Mouse (Mus musculus): ENCODE measurements around the gene Abca6. TPM values are rescaled to one million over a fixed set of nuclear protein-coding genes. Genes with fewer than 3 reads are reported as not detected.

The Abca6 gene
- not detected for polyA plus RNA-seq (2017; shearing (Covaris generic))

GRCm38 (mm10) chr11:110251534-110251933, at the start of gene Abca6:
Gene Abca6 (minus strand): TSS chr11:110251776.
- no peak for ATAC-seq

- ATAC-seq: no peak
Observed at GRCm38 (mm10) chr11:110297917-110298533, 46.4 kb upstream of the Abca6 start.

DNA sequence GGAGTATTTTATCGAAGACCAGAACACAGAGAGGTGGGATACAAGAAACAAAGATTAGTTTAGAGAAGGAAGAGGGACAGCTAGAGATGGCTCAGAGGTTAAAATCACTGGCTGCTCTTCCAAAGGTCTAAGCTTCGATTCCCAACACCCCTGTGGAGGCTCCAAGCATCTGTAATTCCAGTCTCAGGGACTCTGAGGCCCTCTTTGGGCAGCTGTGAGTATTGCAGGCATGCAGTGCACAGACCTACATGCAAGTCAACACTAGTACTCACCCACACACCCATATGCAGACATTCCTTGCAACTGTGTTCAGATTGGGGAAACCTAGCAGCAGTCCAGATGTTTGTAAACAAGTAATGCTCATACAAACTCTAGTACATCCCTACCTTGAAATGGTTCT, 39.0 kb upstream of the Abca6 start:
- no peak for ATAC-seq

DNA sequence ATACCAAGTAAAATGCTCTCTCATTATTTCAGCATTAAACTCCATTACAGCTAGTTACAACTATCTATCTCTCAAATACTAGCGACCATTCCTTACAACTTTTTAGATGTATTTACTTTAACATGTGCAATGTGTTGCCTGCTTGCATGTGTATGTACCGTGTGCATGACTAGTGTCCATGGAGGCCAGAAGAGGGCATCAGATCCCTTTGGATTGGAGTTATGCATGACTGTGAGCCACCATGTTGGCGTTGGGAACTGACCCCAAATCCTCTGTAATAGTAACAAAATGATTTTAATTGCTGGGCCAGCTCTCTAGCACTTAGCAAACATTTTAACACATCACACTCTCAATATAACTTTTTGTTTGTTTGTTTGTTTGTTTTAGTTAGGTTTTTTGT, 36.8 kb upstream of the Abca6 start:
- ATAC-seq: no peak

- no peak for ATAC-seq
Observed at GRCm38 (mm10) chr11:110287694-110288093, 36.1 kb upstream of the Abca6 start.

DNA sequence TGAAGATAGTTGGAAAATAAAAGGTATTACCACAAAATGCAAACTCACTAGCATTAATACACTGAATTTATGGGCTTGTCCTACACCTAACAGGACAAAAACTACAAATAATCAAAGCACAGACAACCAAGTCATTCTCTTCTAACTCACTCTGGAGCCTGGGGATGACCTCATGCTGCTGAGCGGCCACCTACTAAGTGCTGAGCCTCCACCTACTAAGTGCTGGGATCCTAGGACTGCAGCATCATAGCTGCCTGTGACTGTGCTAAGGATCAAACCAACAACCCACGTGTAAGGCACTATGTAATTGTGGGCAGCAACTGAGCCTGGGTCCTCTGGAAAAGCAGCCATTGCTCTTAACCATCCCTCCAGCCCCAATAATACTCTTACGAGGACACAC, 34.8 kb upstream of the Abca6 start:
- ATAC-seq: no peak

GRCm38 (mm10) chr11:110284849-110285248, 33.3 kb upstream of the Abca6 start:
- ATAC-seq: no peak

DNA sequence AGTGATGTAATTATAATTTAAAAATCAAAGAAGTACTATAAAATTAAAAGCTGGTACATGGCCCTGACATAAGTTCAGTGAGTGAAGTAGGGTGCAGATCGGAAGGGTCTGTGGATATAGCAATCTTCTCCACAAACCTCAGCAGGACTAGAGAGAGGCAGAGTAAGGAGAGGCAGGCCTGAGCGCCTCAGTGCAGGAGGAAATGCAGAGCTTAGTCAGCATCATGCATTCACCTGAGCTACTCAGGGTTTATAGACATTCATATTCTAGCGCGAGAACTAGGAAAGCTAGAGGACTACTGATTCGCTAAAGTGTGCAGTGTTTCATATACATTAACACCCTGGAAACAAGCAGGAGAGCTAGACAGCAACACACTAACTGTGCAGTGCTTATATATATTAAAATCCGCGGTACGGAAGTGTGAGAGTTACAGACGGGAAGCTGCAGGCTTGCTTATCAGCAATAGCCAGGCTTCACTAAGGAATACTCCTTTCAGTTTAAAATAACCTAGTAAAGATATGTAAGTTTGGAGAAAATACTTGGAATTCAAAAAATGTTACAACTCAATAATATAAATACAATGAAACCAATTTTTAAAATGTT, 32.7 kb upstream of the Abca6 start:
- no peak for ATAC-seq

DNA sequence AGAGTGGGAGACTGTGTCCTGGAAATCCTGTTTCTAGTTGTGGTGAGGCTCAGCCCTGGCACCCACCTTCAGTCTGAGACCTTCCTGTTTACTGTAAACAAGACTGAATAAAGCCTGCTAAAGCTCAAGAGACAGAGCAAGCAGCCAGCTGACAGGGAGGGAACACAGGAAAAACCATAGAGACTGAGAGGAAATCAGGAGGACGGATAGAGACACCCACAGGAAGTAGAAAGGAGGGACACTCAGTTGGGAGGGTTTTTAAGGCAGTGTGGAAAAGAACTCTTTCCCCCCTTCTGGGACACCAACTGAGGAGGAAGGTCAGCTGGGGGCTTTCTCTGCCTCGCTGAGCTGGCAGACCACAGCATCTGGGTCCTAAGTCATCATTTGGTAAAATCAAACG, 23.2 kb upstream of the Abca6 start:
- ATAC-seq: no peak

GRCm38 (mm10) chr11:110271745-110272144, 20.2 kb upstream of the Abca6 start:
- ATAC-seq: peak; percentile 58

GRCm38 (mm10) chr11:110268244-110268844, 16.8 kb upstream of the Abca6 start:
- ATAC-seq: peak; percentile 91

GRCm38 (mm10) chr11:110267232-110267631, 15.7 kb upstream of the Abca6 start:
- no peak for ATAC-seq

DNA sequence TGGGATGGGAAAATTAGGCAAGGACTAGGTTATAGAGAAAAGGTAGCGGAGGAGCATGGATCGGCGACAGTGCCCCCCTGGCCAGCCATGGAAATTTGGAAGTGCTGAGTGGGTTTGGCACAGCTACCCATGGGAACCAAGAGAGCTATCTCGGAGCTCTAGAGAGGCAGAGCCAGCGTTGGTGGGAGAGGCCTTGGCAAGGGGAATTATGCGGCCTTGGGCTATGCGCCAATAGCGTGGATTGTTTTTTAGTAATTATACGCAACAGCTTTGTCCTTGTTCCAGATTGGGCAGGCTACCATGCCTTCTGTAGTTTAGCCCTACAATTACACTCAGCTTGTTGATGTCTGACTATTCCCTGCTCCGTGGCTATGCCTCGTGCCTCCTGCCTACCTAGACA, 15.2 kb upstream of the Abca6 start:
- ATAC-seq: no peak

GRCm38 (mm10) chr11:110261867-110262266, 10.3 kb upstream of the Abca6 start:
- ATAC-seq: no peak

DNA sequence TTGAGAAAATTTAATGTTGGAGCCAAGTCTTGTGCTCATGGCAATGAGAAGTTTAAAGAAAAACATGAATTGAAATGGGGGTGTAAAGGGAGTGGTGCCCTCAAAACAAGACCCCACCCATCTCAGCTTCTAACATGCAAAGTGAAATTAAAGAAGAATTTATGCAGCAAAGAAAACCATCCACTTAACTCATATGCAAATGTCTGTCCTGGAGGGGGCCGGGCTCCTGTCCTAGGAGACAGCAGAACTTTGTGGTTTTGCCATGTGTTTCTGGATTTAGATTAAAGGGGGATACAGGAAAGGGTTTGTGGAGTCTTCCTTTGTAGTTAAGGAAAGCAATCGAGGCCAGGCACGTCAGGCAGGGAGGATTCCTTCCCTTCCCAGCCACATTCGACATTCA, 6.3 kb upstream of the Abca6 start:
- ATAC-seq: no peak

DNA sequence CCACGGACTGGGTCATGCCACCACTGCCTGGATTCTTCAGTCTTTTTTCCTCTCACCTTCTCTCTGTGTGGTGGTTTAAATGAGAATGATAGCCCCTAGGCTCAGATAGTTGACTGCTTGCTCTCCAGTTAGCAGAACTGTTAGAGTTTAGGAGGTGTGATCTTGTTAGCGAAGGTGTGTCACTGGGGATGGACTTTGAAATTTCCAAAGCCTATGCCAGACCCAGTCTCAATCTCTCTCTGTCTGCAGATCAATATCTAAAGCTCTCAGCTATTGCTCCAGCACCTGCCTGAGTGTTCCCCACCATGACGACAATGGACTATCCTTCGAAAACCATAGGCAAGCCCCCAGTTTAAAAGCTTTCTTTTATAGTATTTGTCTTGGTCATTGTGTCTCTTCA, 5.5 kb upstream of the Abca6 start:
- ATAC-seq: no peak

- ATAC-seq: no peak
Observed at GRCm38 (mm10) chr11:110252256-110252655, 680 bp upstream of the Abca6 start.

- no peak for ATAC-seq
Observed at GRCm38 (mm10) chr11:110244730-110245129, 6.8 kb downstream of the Abca6 start.

DNA sequence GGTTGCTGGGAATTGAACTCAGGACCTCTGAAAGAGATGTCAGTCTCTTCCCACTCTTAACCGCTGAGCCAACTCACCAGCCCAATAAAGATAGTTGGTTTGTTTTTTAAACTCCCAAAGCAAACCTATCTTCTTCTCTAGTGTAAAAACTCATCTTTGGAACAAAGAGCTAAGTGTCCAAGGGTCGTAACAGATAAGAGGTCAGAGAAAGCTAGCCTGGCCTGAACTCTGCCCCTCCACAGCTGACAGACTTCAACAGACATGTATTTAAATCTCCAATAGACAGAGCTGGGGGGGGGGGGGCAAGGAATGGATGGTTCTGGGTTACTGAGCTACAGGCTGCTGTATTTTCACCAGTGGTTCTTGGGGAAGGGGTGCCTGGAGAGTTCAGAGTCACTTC, 14.1 kb downstream of the Abca6 start:
- no peak for ATAC-seq

GRCm38 (mm10) chr11:110232975-110233374, 18.6 kb downstream of the Abca6 start:
- no peak for ATAC-seq

DNA sequence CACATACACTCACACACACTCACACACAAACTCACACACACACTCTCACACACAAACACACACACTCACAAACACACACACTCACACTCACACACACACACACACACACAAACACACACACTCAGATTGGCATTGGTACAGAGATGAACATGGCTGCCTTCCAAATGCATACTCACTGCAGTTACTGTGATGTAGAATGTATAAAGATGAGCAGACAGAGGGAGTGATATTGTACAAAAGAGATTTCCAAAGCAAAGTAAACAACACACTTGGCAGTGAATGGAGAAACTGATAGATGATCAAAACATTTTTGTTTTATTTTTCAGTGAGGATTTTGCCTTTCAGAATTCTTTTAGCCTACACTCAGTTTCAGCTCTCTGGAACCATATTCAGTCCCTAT, 34.5 kb downstream of the Abca6 start:
- ATAC-seq: no peak

- ATAC-seq: no peak
Observed at GRCm38 (mm10) chr11:110203930-110204329, 47.6 kb downstream of the Abca6 start.

DNA sequence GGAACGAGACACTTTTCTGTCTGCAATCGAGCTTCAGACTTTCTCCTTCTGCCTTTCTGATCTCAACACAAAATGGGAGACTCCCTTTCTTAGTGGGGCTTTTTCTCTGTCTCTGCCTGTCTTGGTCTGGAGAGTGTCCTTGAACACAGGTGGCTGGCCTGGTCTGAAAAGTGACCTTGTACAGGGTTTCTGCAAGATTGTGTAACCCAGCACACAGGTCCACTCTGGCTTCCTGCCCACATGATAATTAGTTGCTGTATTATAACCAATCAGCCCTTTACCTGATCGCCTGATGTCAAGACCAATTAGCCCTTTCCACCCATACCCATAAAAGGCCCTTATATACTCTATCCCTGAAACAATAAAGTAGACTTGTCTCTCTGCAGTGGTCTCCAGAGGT, 52.7 kb downstream of the Abca6 start:
- ATAC-seq: no peak

GRCm38 (mm10) chr11:110196561-110197306, 54.8 kb downstream of the Abca6 start:
- no peak for ATAC-seq

Data from inflammation-experienced regulatory T-cells, adult 6 months (primary cell).